Mouse (Mus musculus): ENCODE measurements around the gene Cmip. TPM values are rescaled to one million over a fixed set of nuclear protein-coding genes. Genes with fewer than 3 reads are reported as not detected.

Cmip gene
- total and polyA plus RNA-seq, 3 experiments, result 17.0 to 71.8 TPM; not detected in 1

GRCm38 (mm10) chr8:117297913-117298518 lies 41.2 kb downstream of the Cmip start (continued):
- TF ChIP-seq MYB (IDR thresholded peaks at IDR 0.05; ENCODE audit: low read depth, low read length) (0 out of 2 replicates have a peak, but pooled peaks have one; percentile 18), JUND (IDR thresholded peaks at IDR 0.05; ENCODE audit: low read depth, low read length) (no peak), MYC (IDR thresholded peaks at IDR 0.05; ENCODE audit: low read depth, low read length) (peak; percentile 70; the same call in 1 of the 2 replicates), E2F4 (IDR thresholded peaks at IDR 0.05; ENCODE audit: borderline replicate concordance, low read depth, low read length) (no peak)

DNA sequence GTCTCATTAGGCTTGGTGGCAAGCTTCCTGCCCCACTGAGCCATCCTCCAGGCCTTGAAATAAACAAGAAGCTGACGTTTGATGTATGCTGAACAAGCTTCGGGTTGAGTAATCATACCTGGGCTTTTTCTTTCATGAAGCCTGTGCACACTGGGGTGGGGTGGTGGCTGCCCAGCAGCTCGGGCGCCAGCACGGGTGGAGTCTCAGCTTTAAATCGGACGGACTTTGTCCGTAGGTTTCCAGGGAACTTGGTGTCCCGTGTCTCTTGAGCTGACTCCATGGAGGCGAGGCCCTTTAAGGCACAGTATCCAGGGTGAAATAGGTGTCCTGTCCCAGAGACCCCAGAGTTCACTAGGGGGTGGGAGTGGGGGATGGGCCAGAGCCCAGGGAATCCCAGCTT lies 42.3 kb downstream of the Cmip start:
- TF ChIP-seq GABPA (IDR thresholded peaks at IDR 0.05; ENCODE audit: low read depth, low read length), result no peak
- Histone ChIP-seq H3K27ac (ENCODE audit: control insufficient read depth, low read depth, low read length) (no peak overlapping the region), H3K4me1 (ENCODE audit: control insufficient read depth in 1 of 2, insufficient read depth in 2 of 2, low read length in 2 of 2) (peaks cover 8 to 28% of the 10 kb centered on the region in 2 experiments), H3K4me3 (ENCODE audit: control insufficient read depth in 1 of 2, insufficient read depth in 1 of 2, low read depth in 2 of 2, low read length in 2 of 2) (no peak overlapping the region), H3K36me3 (ENCODE audit: control insufficient read depth in 1 of 2, insufficient read depth in 2 of 2, low read length in 2 of 2) (peaks cover 0 to 24% of the 10 kb centered on the region in 2 experiments; a peak in 2 of 4 replicates), H3K9me3 (replicated peaks; ENCODE audit: insufficient read depth, low read length) (no peaks in the 10 kb centered on the region), H3K79me2 (ENCODE audit: control insufficient read depth, insufficient read depth, low read length, poor library complexity) (peaks cover 33% of the 10 kb centered on the region), H3K27me3 (ENCODE audit: control insufficient read depth in 1 of 2, insufficient read depth in 2 of 2, low read length in 2 of 2) (no peaks in the 10 kb centered on the region), H3K9ac (ENCODE audit: control insufficient read depth, low read depth, low read length, poor library complexity, severe bottlenecking) (no peak overlapping the region)
- DNase-seq (ENCODE audit: low read depth, low spot score), result no peak

DNA sequence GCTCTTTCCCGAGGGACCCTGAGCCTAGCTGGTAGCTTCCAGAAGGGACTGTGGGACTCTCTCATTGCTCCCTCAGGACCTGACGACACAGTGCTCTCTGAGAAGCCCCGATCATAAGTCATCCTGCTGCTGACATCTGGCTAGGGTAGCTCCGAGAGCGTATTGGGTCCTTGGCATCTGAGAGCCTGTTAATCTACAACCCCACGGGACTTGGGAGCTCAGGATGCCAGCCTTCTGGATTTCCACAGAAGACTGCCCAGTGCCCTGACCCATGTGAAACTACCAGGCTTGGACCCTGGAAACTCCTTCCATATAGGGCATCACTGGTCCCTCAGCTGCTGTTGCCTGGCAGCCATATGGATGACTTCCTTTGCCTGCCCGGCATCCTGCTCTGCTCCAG lies 43.3 kb downstream of the Cmip start:
- no peak overlapping the region for H3K4me3 ChIP-seq (ENCODE audit: control insufficient read depth in 1 of 2, insufficient read depth in 1 of 2, low read depth in 2 of 2, low read length in 2 of 2)
- H3K27me3 ChIP-seq (ENCODE audit: control insufficient read depth in 1 of 2, insufficient read depth in 2 of 2, low read length in 2 of 2), result no peaks in the 10 kb centered on the region
- peaks cover 0 to 24% of the 10 kb centered on the region in 2 experiments; a peak in 2 of 4 replicates for H3K36me3 ChIP-seq (ENCODE audit: control insufficient read depth in 1 of 2, insufficient read depth in 2 of 2, low read length in 2 of 2)
- no peak overlapping the region for H3K9ac ChIP-seq (ENCODE audit: control insufficient read depth, low read depth, low read length, poor library complexity, severe bottlenecking)
- H3K27ac ChIP-seq (ENCODE audit: control insufficient read depth, low read depth, low read length), result no peak overlapping the region
- H3K79me2 ChIP-seq (ENCODE audit: control insufficient read depth, insufficient read depth, low read length, poor library complexity), result peaks cover 30% of the 10 kb centered on the region
- peaks cover 8 to 28% of the 10 kb centered on the region in 2 experiments for H3K4me1 ChIP-seq (ENCODE audit: control insufficient read depth in 1 of 2, insufficient read depth in 2 of 2, low read length in 2 of 2)
- TF ChIP-seq RAD21 (IDR thresholded peaks at IDR 0.05; ENCODE audit: low read depth, low read length) (no peak), MAZ (IDR thresholded peaks at IDR 0.05; ENCODE audit: low read depth, low read length) (no peak), POLR2A (IDR thresholded peaks at IDR 0.05; ENCODE audit: control insufficient read depth in 1 of 2, insufficient read depth in 1 of 2, low read depth in 1 of 2, low read length in 2 of 2, poor library complexity in 1 of 2) (no peak), MYB (IDR thresholded peaks at IDR 0.05; ENCODE audit: low read depth, low read length) (no peak), JUND (IDR thresholded peaks at IDR 0.05; ENCODE audit: low read depth, low read length) (no peak), HCFC1 (IDR thresholded peaks at IDR 0.05; ENCODE audit: low read depth, low read length) (no peak), UBTF (IDR thresholded peaks at IDR 0.05; ENCODE audit: borderline replicate concordance, insufficient read depth, low read depth, low read length) (no peak), USF2 (IDR thresholded peaks at IDR 0.05; ENCODE audit: borderline replicate concordance in 1 of 2, insufficient read depth in 1 of 2, low read depth in 1 of 2, low read length in 2 of 2) (no peak), E2F4 (IDR thresholded peaks at IDR 0.05; ENCODE audit: borderline replicate concordance, low read depth, low read length) (no peak), MAFK (IDR thresholded peaks at IDR 0.05; ENCODE audit: borderline replicate concordance, low read depth, low read length) (no peak), USF1 (IDR thresholded peaks at IDR 0.05; ENCODE audit: low read depth, low read length) (no peak), SIN3A (IDR thresholded peaks at IDR 0.05; ENCODE audit: low read length) (no peak), ZKSCAN1 (IDR thresholded peaks at IDR 0.05; ENCODE audit: low read depth, low read length) (no peak), ETS1 (IDR thresholded peaks at IDR 0.05; ENCODE audit: low read depth, low read length) (no peak), RCOR1 (IDR thresholded peaks at IDR 0.05; ENCODE audit: low read depth, low read length) (no peak), NELFE (IDR thresholded peaks at IDR 0.05; ENCODE audit: low read depth, low read length) (no peak), MYC (IDR thresholded peaks at IDR 0.05; ENCODE audit: low read depth, low read length) (no peak), ZC3H11A (IDR thresholded peaks at IDR 0.05; ENCODE audit: low read depth, low read length) (no peak), GATA1 (IDR thresholded peaks at IDR 0.05; ENCODE audit: low read depth, low read length) (no peak), SMC3 (IDR thresholded peaks at IDR 0.05; ENCODE audit: low read depth, low read length) (no peak)
- H3K9me3 ChIP-seq (replicated peaks; ENCODE audit: insufficient read depth, low read length), result no peaks in the 10 kb centered on the region
- no peak for DNase-seq (ENCODE audit: low read depth, low spot score)

Measured in MEL (cell line).